Mouse (Mus musculus) heart, embryonic 14.5 days (tissue): ENCODE measurements at regions not wholly inside any gene's neighbourhood (a gene's known extent, or its start where the extent isn't known, plus 50 kb on each side); places are given as distances from the start of the nearest gene placed in this dataset.
A peak's percentile ranks its signal among the peaks of the same experiment; 100 is the strongest.

Experiments used
- ATAC-seq: fragments of 200-750 bp; cut with Nextera tagmentation; 2 replicates; pipeline ENCODE4 v1.8.0; 2017; ENCODE audit warnings: low read depth, moderate TSS enrichment; ENCODE audit not compliant: insufficient number of reproducible peaks, insufficient read depth, low FRiP score
- H3K27ac ChIP-seq, 2 experiments: fragments of 200-500 bp in 1 of 2; fragments of 300-500 bp in 1 of 2; sonication (generic) in 1 of 2; replicated peaks in 1 of 2; 2 replicates each; pipeline ENCODE4 v1.5.1; 2012 to 2014; ENCODE audit warnings: low read depth in 2 of 2, low read length in 2 of 2, control low read depth in 1 of 2, mild to moderate bottlenecking in 1 of 2, mixed read lengths in 1 of 2; ENCODE audit not compliant: control insufficient read depth in 1 of 2, insufficient read depth in 1 of 2
- H3K27me3 ChIP-seq: fragments of 300-500 bp; sonication (generic); 2 replicates; pipeline ENCODE4 v1.6.1; 2014; ENCODE audit warnings: mild to moderate bottlenecking, low read length, control low read depth; ENCODE audit not compliant: control insufficient read depth, insufficient read depth
- H3K36me3 ChIP-seq: fragments of 300-500 bp; sonication (generic); 2 replicates; pipeline ENCODE4 v1.6.1; 2014; ENCODE audit warnings: mild to moderate bottlenecking, control low read depth, low read length, mixed read lengths; ENCODE audit not compliant: control insufficient read depth, insufficient read depth
- H3K4me1 ChIP-seq, 2 experiments: fragments of 200-500 bp in 1 of 2; fragments of 300-500 bp in 1 of 2; sonication (generic) in 1 of 2; 2 replicates each; pipeline ENCODE4 v1.6.1; 2012 to 2014; ENCODE audit warnings: low read length in 2 of 2, control low read depth in 1 of 2, mixed read lengths in 1 of 2; ENCODE audit not compliant: control insufficient read depth in 2 of 2, insufficient read depth in 2 of 2
- H3K4me2 ChIP-seq: fragments of 300-500 bp; sonication (generic); 2 replicates; pipeline ENCODE4 v1.6.1; 2014; ENCODE audit warnings: mild to moderate bottlenecking, low read length
- H3K4me3 ChIP-seq, 2 experiments: fragments of 200-500 bp in 1 of 2; fragments of 300-500 bp in 1 of 2; sonication (generic) in 1 of 2; 2 replicates each; pipeline ENCODE4 v1.5.1; 2012 to 2014; ENCODE audit warnings: low read length in 2 of 2, mild to moderate bottlenecking in 2 of 2, control low read depth in 1 of 2, low read depth in 1 of 2, moderate library complexity in 1 of 2; ENCODE audit not compliant: control insufficient read depth in 1 of 2, insufficient read depth in 1 of 2
- H3K9ac ChIP-seq: fragments of 300-500 bp; sonication (generic); 2 replicates; pipeline ENCODE4 v1.6.1; 2014; ENCODE audit warnings: mild to moderate bottlenecking, low read length
- H3K9me3 ChIP-seq: fragments of 300-500 bp; sonication (generic); 2 replicates; pipeline ENCODE4 v1.6.1; 2016; ENCODE audit warnings: low read length, control low read depth; ENCODE audit not compliant: control insufficient read depth
- WGBS: fragments of 180-500 bp; shearing (Covaris S2); extraction: QIAGEN DNeasy Blood & Tissue Kit; methylation state at CpG from one replicate; pipeline ENCODE4 v1.1.7; 2014; 5-methylcytosine and 5-hydroxymethylcytosine counted together

GRCm38 (mm10) chr2:172729151-172729550 is 179.8 kb downstream of the Tfap2c start:
- ATAC-seq, result no peak
- no peak overlapping the region for H3K27ac ChIP-seq
- no peaks in the 10 kb centered on the region for H3K36me3 ChIP-seq
- no peak overlapping the region for H3K9ac ChIP-seq
- peaks cover 85% of the 10 kb centered on the region for H3K27me3 ChIP-seq
- no peak overlapping the region for H3K4me2 ChIP-seq
- 0 out of 4 replicates have a peak overlapping the region, but pooled peaks of 1 of the 2 experiments have one; percentile 52 for H3K4me3 ChIP-seq
- no peaks in the 10 kb centered on the region for H3K9me3 ChIP-seq
- 74% methylated on average over 4 of the region's 4 CpGs for WGBS
- peaks cover 3 to 5% of the 10 kb centered on the region in 2 experiments; a peak in 2 of 4 replicates for H3K4me1 ChIP-seq

- H3K27ac ChIP-seq, result no peak overlapping the region
- ATAC-seq, result no peak
- 62% methylated on average over 9 of the region's 9 CpGs for WGBS
- no peak overlapping the region for H3K4me2 ChIP-seq
- H3K4me1 ChIP-seq, result peaks cover 3 to 5% of the 10 kb centered on the region in 2 experiments; a peak in 2 of 4 replicates
- peaks cover 90% of the 10 kb centered on the region for H3K27me3 ChIP-seq
- no peak overlapping the region for H3K4me3 ChIP-seq
- no peak overlapping the region for H3K9ac ChIP-seq
- no peaks in the 10 kb centered on the region for H3K36me3 ChIP-seq
- no peaks in the 10 kb centered on the region for H3K9me3 ChIP-seq
These were observed 180.3 kb downstream of the Tfap2c start for GRCm38 (mm10) chr2:172729741-172730140.

- 0 out of 2 replicates have a peak overlapping the region, but pooled peaks have one; percentile 3 for H3K4me2 ChIP-seq
- peaks cover 3 to 5% of the 10 kb centered on the region in 2 experiments; a peak in 2 of 4 replicates for H3K4me1 ChIP-seq
- no peak overlapping the region for H3K27ac ChIP-seq
- no peak for ATAC-seq
- WGBS, result 4% methylated on average over 18 of the region's 18 CpGs
- H3K9me3 ChIP-seq, result no peaks in the 10 kb centered on the region
- H3K4me3 ChIP-seq, result no peak overlapping the region; a peak in 1 of 4 replicates
- peaks cover 97% of the 10 kb centered on the region for H3K27me3 ChIP-seq
- no peaks in the 10 kb centered on the region for H3K36me3 ChIP-seq
- H3K9ac ChIP-seq, result no peak overlapping the region
These were observed 182.0 kb downstream of the Tfap2c start for GRCm38 (mm10) chr2:172731408-172731807.

- Histone ChIP-seq H3K27ac (no peak overlapping the region), H3K4me2 (no peak overlapping the region), H3K4me3 (no peak overlapping the region), H3K4me1 (peaks cover 0 to 3% of the 10 kb centered on the region in 2 experiments; a peak in 2 of 4 replicates), H3K36me3 (no peaks in the 10 kb centered on the region), H3K9me3 (no peaks in the 10 kb centered on the region), H3K27me3 (peaks cover 94% of the 10 kb centered on the region), H3K9ac (no peak overlapping the region)
- ATAC-seq, result no peak
- WGBS, result 11% methylated on average over 19 of the region's 19 CpGs
These were observed 183.2 kb downstream of the Tfap2c start for GRCm38 (mm10) chr2:172732453-172733210.

GRCm38 (mm10) chr2:172733403-172733995 is 184.1 kb downstream of the Tfap2c start:
- Histone ChIP-seq H3K9me3 (no peaks in the 10 kb centered on the region), H3K9ac (no peak overlapping the region), H3K4me1 (peaks cover 0 to 3% of the 10 kb centered on the region in 2 experiments; a peak in 2 of 4 replicates), H3K27me3 (peaks cover 94% of the 10 kb centered on the region), H3K4me3 (no peak overlapping the region), H3K4me2 (no peak overlapping the region), H3K27ac (no peak overlapping the region), H3K36me3 (no peaks in the 10 kb centered on the region)
- ATAC-seq, result no peak
- 6% methylated on average over 9 of the region's 9 CpGs for WGBS

- ATAC-seq, result no peak
These were observed 186.2 kb downstream of the Tfap2c start for GRCm38 (mm10) chr2:172735621-172736020.

GRCm38 (mm10) chr2:172739041-172739491 is 189.7 kb downstream of the Tfap2c start:
- Histone ChIP-seq H3K4me2 (no peak overlapping the region), H3K9ac (no peak overlapping the region), H3K27me3 (peaks cover 70% of the 10 kb centered on the region), H3K4me3 (no peak overlapping the region), H3K4me1 (no peaks in the 10 kb centered on the region; a peak in 1 of 4 replicates), H3K27ac (no peak overlapping the region), H3K36me3 (no peaks in the 10 kb centered on the region), H3K9me3 (no peaks in the 10 kb centered on the region)
- WGBS, result 10% methylated on average over 11 of the region's 11 CpGs
- ATAC-seq, result no peak

More at GRCm38 (mm10) chr2:172735621-172736020, 186.2 kb downstream of the Tfap2c start:
- H3K27ac ChIP-seq, result no peak overlapping the region
- WGBS, result 14% methylated on average over 6 of the region's 6 CpGs
- no peak overlapping the region for H3K4me3 ChIP-seq
- no peaks in the 10 kb centered on the region for H3K36me3 ChIP-seq
- peaks cover 94% of the 10 kb centered on the region for H3K27me3 ChIP-seq
- peaks cover 0 to 3% of the 10 kb centered on the region in 2 experiments; a peak in 1 of 4 replicates for H3K4me1 ChIP-seq
- no peak overlapping the region for H3K9ac ChIP-seq
- H3K4me2 ChIP-seq, result no peak overlapping the region
- no peaks in the 10 kb centered on the region for H3K9me3 ChIP-seq
